Mouse (Mus musculus): ENCODE measurements around the gene Nsmce4a. TPM values are rescaled to one million over a fixed set of nuclear protein-coding genes. Genes with fewer than 3 reads are reported as not detected.

The Nsmce4a gene
- polyA plus RNA-seq, 1 experiment from 2014 or later = 163 TPM

DNA sequence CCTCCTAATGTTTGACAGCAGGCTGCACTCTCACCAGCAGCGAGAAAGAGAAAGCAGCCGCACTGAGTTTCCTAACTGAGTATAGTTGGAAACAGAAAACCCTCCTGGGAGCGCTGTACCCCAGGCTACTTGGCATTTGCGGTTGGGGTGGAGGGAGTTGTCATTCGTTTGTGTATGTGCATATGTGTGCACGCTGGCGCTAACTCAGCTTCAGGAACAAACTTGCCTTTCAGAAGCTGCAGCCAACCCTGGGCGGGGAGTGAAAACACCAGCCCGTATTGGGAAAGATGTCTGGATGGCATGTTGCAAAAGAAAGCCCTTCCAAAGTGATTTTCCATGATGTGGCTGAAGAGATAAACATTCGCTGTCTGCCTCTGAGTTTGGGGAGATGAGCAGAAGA lies 4.1 kb upstream of the Nsmce4a start:
- ATAC-seq (ENCODE audit: low FRiP score, low read depth) = peak; percentile 29; the same call in 1 of the 2 replicates
- Histone ChIP-seq H3K27ac (peak overlapping the region; percentile 65; the same call in 1 of the 2 replicates), H3K9ac (peak overlapping the region; percentile 45; the same call in 1 of the 2 replicates), H3K4me3 (peak overlapping the region; percentile 31), H3K27me3 (no peaks in the 10 kb centered on the region), H3K9me3 (no peaks in the 10 kb centered on the region), H3K36me3 (no peaks in the 10 kb centered on the region), H3K4me1 (peaks cover 30% of the 10 kb centered on the region), H3K4me2 (replicated peaks) (peak overlapping the region; percentile 60)
- WGBS = 17% methylated on average over 10 of the region's 10 CpGs

DNA sequence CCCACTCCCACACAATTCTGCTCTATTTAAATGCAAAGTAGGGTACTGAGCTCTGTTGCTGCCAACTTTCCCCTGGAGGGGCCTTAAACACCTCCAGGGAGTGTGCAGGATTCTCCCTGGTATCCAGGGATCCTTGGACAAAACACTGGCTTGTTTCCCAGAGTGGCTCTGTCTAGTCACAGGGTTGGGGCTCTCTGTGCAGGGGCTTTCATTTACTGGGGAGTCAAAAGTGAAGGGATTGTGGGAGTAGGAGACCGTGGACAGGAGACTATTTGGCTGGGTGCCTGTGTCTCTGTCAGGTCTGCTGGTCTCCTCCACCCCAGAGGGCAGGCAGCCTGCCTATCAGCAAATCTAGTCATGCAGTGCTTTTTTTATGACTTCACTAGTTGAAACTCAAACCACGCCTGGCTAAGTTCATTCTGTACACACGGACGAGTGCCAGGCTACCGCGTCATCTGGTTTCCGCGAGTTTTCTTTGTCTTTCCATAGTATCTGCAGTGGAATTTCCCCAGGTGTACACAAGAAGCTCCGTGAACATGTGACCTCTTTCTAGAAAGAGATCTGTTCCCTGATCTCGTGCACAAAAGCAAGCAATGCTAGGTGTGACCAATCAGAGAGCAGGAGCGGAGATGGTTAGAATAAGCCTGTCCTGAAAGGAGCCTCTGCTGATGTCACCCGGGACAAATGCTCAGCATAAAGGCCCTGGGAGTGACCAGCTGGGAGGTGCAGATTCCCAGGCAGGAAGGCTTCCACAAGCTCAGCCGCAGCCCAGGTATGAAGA lies 1.5 kb upstream of the Nsmce4a start:
- Histone ChIP-seq H3K27me3 (no peaks in the 10 kb centered on the region), H3K27ac (no peak overlapping the region), H3K9me3 (no peaks in the 10 kb centered on the region), H3K4me1 (peaks cover 40% of the 10 kb centered on the region), H3K9ac (no peak overlapping the region), H3K4me3 (no peak overlapping the region), H3K4me2 (replicated peaks) (no peak overlapping the region), H3K36me3 (no peaks in the 10 kb centered on the region)
- WGBS = 55% methylated on average over 13 of the region's 13 CpGs
- ATAC-seq (ENCODE audit: low FRiP score, low read depth) = no peak

DNA sequence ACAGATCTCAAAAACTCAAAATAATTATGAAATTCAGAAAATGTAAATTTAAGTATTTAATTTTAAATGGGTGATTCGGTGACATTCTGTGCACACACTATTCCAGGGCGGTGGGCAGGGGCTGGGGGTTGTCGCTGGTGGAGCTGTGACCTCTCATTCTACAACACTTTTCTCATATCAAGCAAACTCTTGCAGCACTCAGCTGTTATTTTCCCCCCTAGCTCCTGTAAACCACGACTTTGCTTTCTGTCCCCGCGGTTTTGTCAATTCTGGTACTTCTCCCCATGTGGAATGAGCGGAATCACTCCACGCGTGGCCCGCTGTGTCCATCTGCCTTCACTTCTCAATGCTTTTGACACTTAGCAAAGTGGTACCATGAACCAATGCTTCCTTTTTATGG lies 828 bp upstream of the Nsmce4a start:
- Histone ChIP-seq H3K4me1 (peaks cover 40% of the 10 kb centered on the region), H3K27me3 (no peaks in the 10 kb centered on the region), H3K9me3 (no peaks in the 10 kb centered on the region), H3K36me3 (no peaks in the 10 kb centered on the region), H3K27ac (no peak overlapping the region), H3K9ac (no peak overlapping the region), H3K4me2 (replicated peaks) (no peak overlapping the region), H3K4me3 (no peak overlapping the region)
- no peak for ATAC-seq (ENCODE audit: low FRiP score, low read depth)
- WGBS = 94% methylated on average over 10 of the region's 10 CpGs

DNA sequence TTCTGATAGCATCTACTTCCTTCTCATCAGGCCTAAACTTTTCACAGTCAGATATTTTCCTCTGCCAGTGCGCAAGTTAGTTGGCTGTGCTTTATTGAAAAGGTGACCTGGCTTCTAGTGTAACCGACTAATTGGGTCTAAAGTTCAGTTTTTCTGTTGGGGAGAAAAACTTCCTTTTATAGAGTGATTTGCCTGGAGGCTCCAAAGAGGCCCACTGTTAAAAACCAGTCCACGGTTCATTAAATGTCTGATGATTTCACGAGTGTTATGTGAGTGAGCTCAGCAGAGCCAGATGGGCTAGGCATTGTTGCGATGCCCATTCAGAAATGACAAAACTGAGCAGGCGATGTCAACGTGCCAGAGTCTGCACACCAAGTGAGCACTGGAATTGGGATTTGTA lies 2.4 kb downstream of the Nsmce4a start:
- no peak overlapping the region for H3K9ac ChIP-seq
- H3K4me3 ChIP-seq = no peak overlapping the region
- H3K4me2 ChIP-seq (replicated peaks) = no peak overlapping the region
- H3K36me3 ChIP-seq = no peaks in the 10 kb centered on the region
- no peak for ATAC-seq (ENCODE audit: low FRiP score, low read depth)
- H3K27ac ChIP-seq = no peak overlapping the region
- H3K27me3 ChIP-seq = no peaks in the 10 kb centered on the region
- WGBS = 43% methylated on average over 7 of the region's 7 CpGs
- H3K4me1 ChIP-seq = peaks cover 15% of the 10 kb centered on the region
- H3K9me3 ChIP-seq = no peaks in the 10 kb centered on the region

DNA sequence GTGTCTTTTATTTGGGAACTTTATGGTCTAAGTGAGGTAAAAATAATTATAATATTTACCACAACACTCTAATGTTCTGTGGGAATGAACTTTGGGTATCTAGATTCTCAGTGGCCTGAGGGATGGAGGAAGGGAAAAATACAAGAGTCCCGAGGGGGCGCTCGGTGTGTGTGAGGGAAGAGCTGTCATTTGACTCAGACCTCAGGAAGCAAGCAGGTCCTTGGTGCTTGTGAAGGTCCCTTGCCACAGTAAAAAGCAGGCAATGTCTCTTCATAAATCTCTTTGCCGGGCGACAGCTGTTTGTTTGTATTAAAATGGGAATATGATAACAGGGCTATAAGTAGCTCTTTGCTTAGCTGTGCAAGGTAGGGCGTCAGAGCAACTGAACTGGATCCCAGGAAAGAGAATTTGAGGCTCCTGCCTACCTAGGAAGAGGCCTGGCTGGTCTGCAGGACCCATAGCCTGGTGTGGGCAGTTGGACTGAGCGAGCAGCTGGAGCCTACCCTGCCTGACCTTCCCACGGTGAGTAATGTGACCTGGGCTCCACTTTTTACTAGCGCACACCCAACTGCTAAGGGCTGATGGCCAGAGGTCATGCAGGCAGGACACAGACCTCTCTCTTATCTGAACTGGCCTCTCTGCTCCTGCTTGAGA lies 4.0 kb downstream of the Nsmce4a start:
- no peak overlapping the region for H3K27ac ChIP-seq
- H3K36me3 ChIP-seq = no peaks in the 10 kb centered on the region
- no peak for ATAC-seq (ENCODE audit: low FRiP score, low read depth)
- no peaks in the 10 kb centered on the region for H3K27me3 ChIP-seq
- no peaks in the 10 kb centered on the region for H3K9me3 ChIP-seq
- WGBS = 62% methylated on average over 9 of the region's 9 CpGs
- H3K4me1 ChIP-seq = peaks cover 10% of the 10 kb centered on the region
- no peak overlapping the region for H3K4me2 ChIP-seq (replicated peaks)
- H3K4me3 ChIP-seq = no peak overlapping the region
- H3K9ac ChIP-seq = no peak overlapping the region

DNA sequence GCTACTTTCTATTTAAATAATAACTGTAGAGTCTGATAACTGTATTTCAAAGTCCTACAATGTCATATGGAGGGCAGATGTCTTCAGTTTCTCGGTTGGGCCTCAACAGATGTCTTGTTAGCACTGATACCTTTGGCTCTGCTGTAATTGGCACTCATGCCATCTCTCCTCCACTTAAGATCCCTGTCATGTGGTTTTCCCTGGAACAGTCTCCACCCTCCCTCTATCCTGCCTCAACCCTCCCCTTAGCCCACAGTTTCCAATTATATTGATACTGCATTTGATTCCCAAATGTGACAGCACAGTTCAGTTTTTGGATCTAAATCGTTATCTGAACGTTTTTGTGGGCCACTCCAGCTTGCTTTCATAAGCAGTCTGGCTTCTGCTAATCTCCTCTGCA lies 8.3 kb downstream of the Nsmce4a start:
- Histone ChIP-seq H3K4me3 (no peak overlapping the region), H3K36me3 (no peaks in the 10 kb centered on the region), H3K27ac (no peak overlapping the region), H3K4me1 (no peaks in the 10 kb centered on the region), H3K27me3 (no peaks in the 10 kb centered on the region), H3K9ac (no peak overlapping the region), H3K4me2 (replicated peaks) (no peak overlapping the region), H3K9me3 (no peaks in the 10 kb centered on the region)
- no peak for ATAC-seq (ENCODE audit: low FRiP score, low read depth)
- WGBS = 58% methylated on average over 3 of the region's 3 CpGs

DNA sequence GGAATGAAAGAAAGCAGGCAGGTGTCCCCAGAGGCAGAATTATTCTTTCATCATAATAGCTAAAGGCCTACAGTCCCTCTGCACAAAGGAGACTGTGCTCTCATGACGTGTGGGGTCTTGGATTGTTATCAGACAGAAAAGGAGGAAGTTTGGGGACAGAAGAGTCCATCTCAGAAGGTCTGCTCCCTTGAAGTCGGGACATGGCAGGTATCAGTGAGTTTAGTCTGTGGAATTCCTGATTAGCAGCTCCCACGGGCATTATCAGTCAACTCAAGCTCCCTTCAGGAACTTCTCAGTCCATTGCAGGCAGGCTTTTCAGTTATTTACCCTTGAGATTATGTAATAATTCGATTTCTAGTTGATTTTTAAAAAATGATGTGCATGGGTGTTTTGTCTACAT lies 9.0 kb downstream of the Nsmce4a start:
- H3K9me3 ChIP-seq = no peaks in the 10 kb centered on the region
- H3K4me3 ChIP-seq = no peak overlapping the region
- no peak overlapping the region for H3K9ac ChIP-seq
- ATAC-seq (ENCODE audit: low FRiP score, low read depth) = no peak
- H3K27me3 ChIP-seq = no peaks in the 10 kb centered on the region
- no peak overlapping the region for H3K27ac ChIP-seq
- WGBS = 59% methylated on average over 4 of the region's 4 CpGs
- no peaks in the 10 kb centered on the region for H3K4me1 ChIP-seq
- H3K36me3 ChIP-seq = no peaks in the 10 kb centered on the region
- H3K4me2 ChIP-seq (replicated peaks) = no peak overlapping the region

DNA sequence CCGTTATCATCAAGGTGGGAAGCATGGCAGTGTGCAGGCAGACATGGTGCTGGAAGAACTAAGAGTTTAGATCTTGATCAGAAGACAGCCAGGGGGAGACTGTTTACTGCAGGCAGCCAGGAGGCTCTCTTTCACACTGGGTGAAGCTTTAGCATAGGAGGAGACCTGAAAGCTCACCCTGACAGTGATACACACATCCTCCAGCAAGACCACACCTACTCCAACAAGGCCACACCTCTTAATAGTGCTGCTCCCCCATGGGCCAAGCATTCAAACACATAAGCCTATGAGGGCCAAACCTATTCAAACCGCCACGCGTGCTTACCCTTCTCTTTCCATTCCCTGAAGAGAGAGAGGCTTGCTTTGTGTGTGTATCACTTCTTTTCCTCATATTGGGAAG lies 9.6 kb downstream of the Nsmce4a start:
- H3K27ac ChIP-seq = no peak overlapping the region
- no peaks in the 10 kb centered on the region for H3K27me3 ChIP-seq
- H3K4me1 ChIP-seq = no peaks in the 10 kb centered on the region
- H3K9me3 ChIP-seq = no peaks in the 10 kb centered on the region
- WGBS = 85% methylated on average over 4 of the region's 4 CpGs
- H3K4me2 ChIP-seq (replicated peaks) = no peak overlapping the region
- H3K36me3 ChIP-seq = no peaks in the 10 kb centered on the region
- no peak for ATAC-seq (ENCODE audit: low FRiP score, low read depth)
- no peak overlapping the region for H3K9ac ChIP-seq
- no peak overlapping the region for H3K4me3 ChIP-seq

DNA sequence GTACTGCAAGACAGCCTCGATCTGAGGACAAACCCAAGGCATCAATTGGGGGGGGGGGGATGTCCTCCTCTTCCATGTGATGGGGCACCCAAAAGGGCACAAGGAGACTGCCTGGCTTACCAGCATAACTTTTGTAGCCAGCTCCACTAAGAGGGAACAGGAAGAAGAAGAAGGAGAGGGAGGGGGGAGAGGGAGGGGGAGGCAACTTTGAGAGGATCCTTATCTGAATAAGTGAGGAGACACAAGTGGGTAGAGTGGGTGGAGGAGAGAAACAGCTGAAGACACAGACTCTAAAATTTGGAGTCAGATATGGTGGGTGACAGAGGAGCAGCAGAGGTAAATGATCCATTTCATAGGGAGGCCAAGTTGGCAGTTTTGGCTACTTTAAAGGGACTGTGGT lies 12.0 kb downstream of the Nsmce4a start:
- 73% methylated on average over 1 of the region's 1 CpGs for WGBS
- Histone ChIP-seq H3K4me1 (no peaks in the 10 kb centered on the region), H3K27me3 (no peaks in the 10 kb centered on the region), H3K36me3 (no peaks in the 10 kb centered on the region), H3K9me3 (no peaks in the 10 kb centered on the region), H3K4me2 (replicated peaks) (no peak overlapping the region), H3K27ac (no peak overlapping the region), H3K9ac (no peak overlapping the region), H3K4me3 (no peak overlapping the region)
- ATAC-seq (ENCODE audit: low FRiP score, low read depth) = no peak

DNA sequence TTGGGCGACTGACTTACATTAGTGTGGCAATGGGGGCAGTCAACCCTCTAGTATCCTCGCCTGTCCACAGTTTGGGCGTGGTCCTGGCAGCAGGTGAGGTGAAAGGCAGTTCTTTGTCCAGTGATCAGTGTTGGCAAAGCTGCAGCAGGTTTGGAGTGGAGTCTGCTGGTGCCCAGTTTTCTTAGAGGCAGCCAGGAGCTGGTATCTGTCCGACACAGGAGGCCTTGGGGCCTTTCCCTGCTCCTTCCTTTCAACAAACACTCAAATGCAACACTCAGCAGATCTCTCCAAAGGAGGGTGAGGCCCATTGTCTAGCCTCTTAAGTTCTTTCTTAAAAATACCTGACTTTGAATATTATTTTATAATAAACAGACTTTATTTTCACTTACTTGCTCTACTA lies 14.3 kb downstream of the Nsmce4a start:
- ATAC-seq (ENCODE audit: low FRiP score, low read depth) = no peak
- Histone ChIP-seq H3K9ac (no peak overlapping the region), H3K4me3 (no peak overlapping the region), H3K9me3 (no peaks in the 10 kb centered on the region), H3K4me1 (peaks cover 3% of the 10 kb centered on the region; the same call in 1 of the 2 replicates), H3K36me3 (no peaks in the 10 kb centered on the region), H3K4me2 (replicated peaks) (no peak overlapping the region), H3K27ac (no peak overlapping the region), H3K27me3 (no peaks in the 10 kb centered on the region)
- WGBS = 72% methylated on average over 4 of the region's 4 CpGs

DNA sequence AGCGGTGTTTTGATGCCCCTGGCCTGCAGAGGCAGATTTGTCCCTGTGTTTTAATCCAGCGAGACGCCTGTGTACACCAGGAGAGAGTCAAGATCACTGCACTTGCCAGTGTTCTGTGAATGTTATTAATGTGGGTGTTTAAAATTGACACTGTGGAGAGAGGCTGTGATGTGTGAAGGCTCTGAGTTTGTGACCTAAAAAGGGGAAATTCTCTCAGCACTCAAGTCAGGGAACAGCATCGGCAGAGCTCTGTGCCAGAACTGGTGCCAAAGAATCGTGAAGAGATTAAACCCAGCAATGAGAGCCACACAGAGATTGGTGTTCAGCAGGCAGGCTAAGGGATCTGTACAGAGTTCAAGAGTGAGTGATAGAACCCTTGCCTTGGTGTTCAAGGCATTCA lies 17.3 kb downstream of the Nsmce4a start:
- no peak overlapping the region for H3K4me3 ChIP-seq

DNA sequence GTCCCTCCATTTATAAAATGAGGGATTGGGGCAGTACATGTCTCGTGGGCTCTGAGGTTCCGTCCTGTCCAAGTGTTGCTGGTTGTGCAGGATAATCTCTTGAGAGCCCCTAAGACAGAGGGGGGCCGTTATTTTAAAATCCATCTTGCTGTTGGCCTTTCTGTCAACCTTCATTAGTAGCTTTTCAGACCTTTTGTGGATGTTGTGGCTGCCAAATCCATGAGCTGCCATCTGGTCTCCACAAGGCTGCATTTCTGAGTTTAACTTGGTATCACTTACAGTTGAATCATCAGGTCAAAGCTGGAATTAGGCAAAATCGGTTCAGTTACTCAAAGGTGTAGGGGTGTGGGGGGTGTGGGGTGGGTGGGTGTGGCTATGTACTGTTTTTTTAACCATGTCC lies 19.6 kb downstream of the Nsmce4a start:
- no peak overlapping the region for H3K4me2 ChIP-seq (replicated peaks)
- H3K9me3 ChIP-seq = no peaks in the 10 kb centered on the region
- no peak overlapping the region for H3K9ac ChIP-seq
- no peak for ATAC-seq (ENCODE audit: low FRiP score, low read depth)
- 57% methylated on average over 4 of the region's 4 CpGs for WGBS
- H3K4me3 ChIP-seq = no peak overlapping the region
- H3K4me1 ChIP-seq = peaks cover 15% of the 10 kb centered on the region
- H3K27ac ChIP-seq = peak overlapping the region; percentile 11; the same call in 1 of the 2 replicates
- H3K27me3 ChIP-seq = no peaks in the 10 kb centered on the region
- no peaks in the 10 kb centered on the region for H3K36me3 ChIP-seq

More for the DNA sequence above, 17.3 kb downstream of the Nsmce4a start:
- no peak overlapping the region for H3K27ac ChIP-seq
- 71% methylated on average over 5 of the region's 5 CpGs for WGBS
- no peaks in the 10 kb centered on the region for H3K9me3 ChIP-seq
- H3K4me1 ChIP-seq = peaks cover 15% of the 10 kb centered on the region
- no peak overlapping the region for H3K9ac ChIP-seq
- no peaks in the 10 kb centered on the region for H3K36me3 ChIP-seq
- ATAC-seq (ENCODE audit: low FRiP score, low read depth) = no peak
- no peak overlapping the region for H3K4me2 ChIP-seq (replicated peaks)
- H3K27me3 ChIP-seq = no peaks in the 10 kb centered on the region
